In the genomic region with DNA sequence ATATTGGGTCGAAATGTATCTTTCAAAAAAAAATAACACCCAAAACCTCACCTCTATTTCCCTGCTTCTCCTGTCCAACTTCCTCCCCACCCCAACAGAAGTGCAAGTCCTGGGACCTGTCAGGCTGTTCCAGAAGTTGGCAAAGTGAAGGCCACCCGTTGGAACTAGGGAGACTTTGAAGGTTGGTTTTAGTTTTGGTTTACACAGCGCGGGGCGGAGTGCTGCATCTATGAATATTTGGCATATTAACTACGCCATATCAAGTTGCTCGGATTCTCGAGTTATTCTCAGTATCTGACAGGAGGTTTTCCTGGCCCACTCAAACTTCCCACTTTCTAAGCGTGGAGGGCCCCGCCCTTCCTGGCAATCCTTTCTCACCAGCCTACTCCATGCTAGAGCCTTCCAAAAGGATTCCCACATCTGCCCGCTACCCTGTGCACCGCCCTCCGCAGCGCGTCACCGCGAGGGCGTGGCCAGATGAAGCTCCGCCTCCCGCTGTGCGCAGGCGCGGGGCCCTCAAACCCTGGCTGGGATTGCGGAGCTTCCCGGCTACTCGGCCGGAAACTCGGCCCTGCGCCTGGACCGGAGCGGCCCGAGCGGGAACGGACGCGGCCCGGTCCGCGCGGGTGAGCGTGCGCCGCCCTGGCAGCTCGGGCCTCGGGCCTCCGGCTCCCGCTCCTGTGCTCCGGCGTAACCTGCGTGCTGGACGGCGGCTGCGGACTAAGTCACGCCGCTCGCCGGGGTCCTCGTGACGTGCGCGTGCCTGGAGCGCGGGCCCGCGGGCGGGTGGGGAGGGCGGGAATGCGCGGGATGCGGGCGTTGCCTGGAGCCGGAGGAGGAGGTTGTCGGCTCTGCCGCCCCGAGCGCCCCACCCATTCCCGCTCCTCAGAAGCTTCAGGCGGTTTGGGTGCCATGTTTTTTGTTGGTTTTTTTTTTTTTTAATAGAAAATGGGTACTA, we compare ENCODE assay signal across 1 mouse cellular context.
A peak's percentile ranks its signal among the peaks of the same experiment; 100 is the strongest.
TF ChIP-seq lines count a peak whose summit lies in the region.

Gene Ddx59 (plus strand): TSS at position 474 of the 958 bp plus-strand sequence.

TF ChIP-seq in MEL, 35 proteins besides CTCF, POLR2A, EP300 and RAD21 (continued from another document):
- no peak for TF ChIP-seq MYB (IDR thresholded peaks at IDR 0.05; ENCODE audit: low read depth, low read length)
- peak; percentile 82 for TF ChIP-seq ZNF384 (IDR thresholded peaks at IDR 0.05; ENCODE audit: low read depth, low read length)
- TF ChIP-seq HCFC1 (IDR thresholded peaks at IDR 0.05; ENCODE audit: low read depth, low read length), result no peak; the same call in 1 of the 2 replicates
- TF ChIP-seq MAFK (IDR thresholded peaks at IDR 0.05; ENCODE audit: borderline replicate concordance, low read depth, low read length), result no peak
- TF ChIP-seq MEF2A (IDR thresholded peaks at IDR 0.05; ENCODE audit: extremely low read depth, insufficient replicate concordance, low read depth, low read length, poor library complexity, severe bottlenecking), result no peak
- TF ChIP-seq ZKSCAN1 (IDR thresholded peaks at IDR 0.05; ENCODE audit: low read depth, low read length), result no peak
- TF ChIP-seq MAZ (IDR thresholded peaks at IDR 0.05; ENCODE audit: low read depth, low read length), result peak; percentile 85
- TF ChIP-seq E2F4 (IDR thresholded peaks at IDR 0.05; ENCODE audit: borderline replicate concordance, low read depth, low read length), result 0 out of 2 replicates have a peak, but pooled peaks have one; percentile 61
- TF ChIP-seq TCF12 (IDR thresholded peaks at IDR 0.05; ENCODE audit: low read depth, low read length), result peak; percentile 32; the same call in 1 of the 2 replicates
- peak; percentile 94 for TF ChIP-seq NRF1 (IDR thresholded peaks at IDR 0.05; ENCODE audit: insufficient read depth, low read depth, low read length, poor library complexity, severe bottlenecking)
- peak; percentile 38; the same call in 1 of the 2 replicates for TF ChIP-seq USF1 (IDR thresholded peaks at IDR 0.05; ENCODE audit: low read depth, low read length)
- no peak for TF ChIP-seq CHD2 (IDR thresholded peaks at IDR 0.05; ENCODE audit: low read length)
- TF ChIP-seq MAX (IDR thresholded peaks at IDR 0.05; ENCODE audit: low read length), result peak; percentile 56; the same call in 1 of the 2 replicates
TF ChIP-seq in MEL: peak in this region for 14.
